Mouse (Mus musculus): ENCODE measurements around the gene Ccdc92.

DNA sequence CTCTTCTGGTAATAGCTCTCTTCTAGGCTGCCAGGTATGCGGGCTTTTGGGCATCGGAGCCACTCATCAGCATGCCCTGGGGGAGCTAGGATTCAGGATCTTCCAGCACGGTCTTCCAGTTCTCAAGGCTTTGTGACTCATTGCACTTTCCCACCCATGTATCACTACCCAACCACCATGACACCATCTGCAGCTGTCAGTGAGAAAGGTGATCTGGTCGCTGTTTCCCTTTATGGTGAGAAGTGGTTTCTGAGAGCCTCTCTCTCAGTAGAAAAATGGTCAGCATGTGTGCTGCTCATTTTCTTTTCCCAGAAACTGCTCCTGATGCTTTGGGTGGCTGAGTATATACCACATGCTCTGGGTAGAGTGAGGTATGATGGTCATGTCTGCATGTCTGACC, 17.0 kb upstream of the Ccdc92 start:
- TF ChIP-seq CTCF (IDR thresholded peaks at IDR 0.05; ENCODE audit: low read depth) (no peak), EP300 (IDR thresholded peaks at IDR 0.05; ENCODE audit: low read depth) (no peak)
